Mouse (Mus musculus) cortical plate, adult 2 months (tissue): Measurements from ENCODE around the gene Capn8.

Experiments used
- CTCF ChIP-seq: fragments of 200-500 bp; IDR thresholded peaks from 2 replicates; pipeline ENCODE4 v1.5.1; 2011; ENCODE audit warnings: mild to moderate bottlenecking, control low read depth, low read length; ENCODE audit not compliant: insufficient read depth; ENCODE audit errors: extremely low read depth
- POLR2A ChIP-seq: fragments of 200-500 bp; IDR thresholded peaks from 2 replicates; pipeline ENCODE4 v1.6.1; 2011; ENCODE audit warnings: mild to moderate bottlenecking, low read length, control low read depth; ENCODE audit not compliant: insufficient read depth; ENCODE audit errors: extremely low read depth

DNA sequence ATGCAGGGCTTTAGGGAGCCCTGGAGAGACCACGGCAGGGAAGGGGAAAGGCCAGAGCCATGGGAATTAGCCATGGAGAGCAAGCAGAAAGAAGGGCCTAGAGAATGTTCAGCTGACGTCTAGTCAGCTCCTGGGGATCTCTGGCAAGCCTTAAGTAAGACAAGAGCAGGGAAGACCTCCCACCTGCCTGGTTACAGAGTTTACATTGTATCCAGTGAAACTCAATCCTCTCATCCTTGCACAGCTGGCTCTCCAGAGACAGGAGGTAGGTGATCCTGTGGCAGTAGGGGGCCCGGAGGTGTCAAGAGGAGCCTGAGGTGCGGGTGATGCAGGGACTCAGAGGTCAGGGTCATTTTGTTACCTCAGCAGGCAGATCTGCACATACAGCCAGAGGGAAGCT lies 100.0 kb downstream of the Capn8 start:
- TF ChIP-seq CTCF, result no peak
- no peak for TF ChIP-seq POLR2A
